Mouse (Mus musculus) midbrain, embryonic 15.5 days (tissue): Measurements from ENCODE around the gene Tmem216. TPM values are rescaled to one million over a fixed set of nuclear protein-coding genes. Genes with fewer than 3 reads are reported as not detected.

Experiments used
- ATAC-seq: fragments of 200-750 bp; cut with Nextera tagmentation; replicated peaks from 2 replicates; pipeline ENCODE4 v1.8.0; 2017; ENCODE audit warnings: moderate TSS enrichment
- H3K27ac ChIP-seq: fragments of 300-500 bp; sonication (generic); 2 replicates; pipeline ENCODE4 v1.5.1; 2015; ENCODE audit warnings: mild to moderate bottlenecking, inconsistent platforms
- H3K27me3 ChIP-seq: fragments of 300-500 bp; sonication (generic); replicated peaks from 2 replicates; pipeline ENCODE4 v1.6.1; 2015; ENCODE audit warnings: inconsistent platforms
- H3K36me3 ChIP-seq: fragments of 300-500 bp; sonication (generic); replicated peaks from 2 replicates; pipeline ENCODE4 v1.6.1; 2015; ENCODE audit warnings: inconsistent platforms
- H3K4me1 ChIP-seq: fragments of 300-500 bp; sonication (generic); 2 replicates; pipeline ENCODE4 v1.6.1; 2015; ENCODE audit warnings: inconsistent platforms
- H3K4me2 ChIP-seq: fragments of 300-500 bp; sonication (generic); 2 replicates; pipeline ENCODE4 v1.6.1; 2015; ENCODE audit warnings: inconsistent platforms, mild to moderate bottlenecking, moderate library complexity
- H3K4me3 ChIP-seq: fragments of 300-500 bp; sonication (generic); 2 replicates; pipeline ENCODE4 v1.5.1; 2015; ENCODE audit warnings: mild to moderate bottlenecking, inconsistent platforms
- H3K9ac ChIP-seq: fragments of 300-500 bp; sonication (generic); 2 replicates; pipeline ENCODE4 v1.6.1; 2015; ENCODE audit warnings: mild to moderate bottlenecking, inconsistent platforms
- H3K9me3 ChIP-seq: fragments of 300-500 bp; sonication (generic); 2 replicates; pipeline ENCODE4 v1.6.1; 2016; ENCODE audit warnings: inconsistent platforms
- WGBS: fragments of 180-500 bp; shearing (Covaris S2); methylation state at CpG from one replicate; pipeline ENCODE4 v1.1.7; 2015; ENCODE audit warnings: mixed read lengths; 5-methylcytosine and 5-hydroxymethylcytosine counted together
- polyA plus RNA-seq: library from polyadenylated mRNA; unstranded; fragments of >200 nt; fragmentation: Nextera tagmentation; extraction: Ambion mirVana; gene quantifications from 2 replicates; pipeline ENCODE4 v1.2.1, GENCODE M21; 2015

Tmem216 gene
- 50.1 and 51.1 TPM in 2 replicates for polyA plus RNA-seq

GRCm38 (mm10) chr19:10555624-10556510, at the start of gene Tmem216:
Gene Tmem216, minus strand, starts transcription at chr19:10556238.
- no peaks in the 10 kb centered on the region for H3K9me3 ChIP-seq
- peak within 1 kb of the TSS; percentile 65 for H3K9ac ChIP-seq
- WGBS, result under 1% methylated on average over 43 of the region's 43 CpGs
- peaks cover 16% of the 10 kb centered on the region for H3K36me3 ChIP-seq
- H3K4me3 ChIP-seq, result peak within 1 kb of the TSS; percentile 65
- H3K4me1 ChIP-seq, result peaks cover 25% of the 10 kb centered on the region
- H3K27ac ChIP-seq, result peak within 1 kb of the TSS; percentile 89
- no peaks in the 10 kb centered on the region for H3K27me3 ChIP-seq
- peak; percentile 99 for ATAC-seq
- H3K4me2 ChIP-seq, result peak within 1 kb of the TSS; percentile 70

- Histone ChIP-seq H3K4me3 (peak within 1 kb of the TSS; percentile 87), H3K4me1 (peaks cover 44% of the 10 kb centered on the region), H3K36me3 (peaks cover 29% of the 10 kb centered on the region), H3K27ac (peak within 1 kb of the TSS; percentile 95), H3K9ac (peak within 1 kb of the TSS; percentile 88), H3K4me2 (peak within 1 kb of the TSS; percentile 67), H3K27me3 (no peaks in the 10 kb centered on the region), H3K9me3 (no peaks in the 10 kb centered on the region)
- WGBS, result under 1% methylated on average over 49 of the region's 49 CpGs
- peak; percentile 96 for ATAC-seq
Observed at GRCm38 (mm10) chr19:10605293-10605900, 49.4 kb upstream of the Tmem216 start, which contains the start of the genes Ddb1 and Tkfc. Gene Ddb1, plus strand, starts transcription at chr19:10605327. Gene Tkfc, minus strand, starts transcription at chr19:10605654.

GRCm38 (mm10) chr19:10604534-10604933, 48.5 kb upstream of the Tmem216 start:
- H3K4me3 ChIP-seq, result peak overlapping the region; percentile 87

DNA sequence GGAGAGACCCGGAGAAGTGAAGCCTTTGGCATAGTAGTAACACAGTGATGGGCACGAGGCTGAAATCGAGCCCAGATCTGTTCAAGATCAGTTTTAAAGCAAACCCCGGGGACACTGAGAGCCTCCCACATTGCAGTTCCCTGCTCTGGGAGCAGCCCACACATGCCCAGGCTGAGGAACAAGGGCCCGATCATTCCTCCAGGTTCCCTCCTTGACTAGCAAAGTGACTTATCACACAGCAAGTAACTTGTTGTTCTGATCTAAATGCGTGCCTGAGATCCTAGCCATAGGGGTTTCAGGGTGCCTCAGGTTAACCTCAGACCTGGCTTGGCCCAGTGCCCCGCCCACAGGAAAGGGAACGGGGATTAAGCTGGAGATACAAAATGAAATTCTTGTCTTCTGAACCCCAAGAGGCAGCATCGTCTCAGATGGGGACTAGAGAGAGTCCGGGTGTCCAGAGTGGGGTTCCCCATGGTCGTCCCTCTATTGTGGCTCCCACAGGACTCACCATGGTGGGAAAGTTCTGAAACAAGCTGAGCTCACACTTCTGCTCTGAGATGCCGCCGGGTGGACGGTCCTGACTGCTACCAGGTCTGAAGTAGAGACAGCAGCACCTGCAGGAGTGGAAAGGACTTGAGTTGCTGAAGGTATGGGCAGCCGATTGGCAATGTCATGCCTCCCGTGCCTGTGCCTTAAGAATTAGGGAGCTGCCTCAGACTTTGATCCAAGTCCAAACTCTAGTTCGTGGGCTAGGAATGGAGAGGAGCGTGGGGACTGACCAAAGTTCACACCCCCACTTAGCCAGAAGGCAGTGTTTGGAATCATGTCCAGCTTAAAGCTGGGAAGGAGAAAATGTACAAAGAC, 47.9 kb upstream of the Tmem216 start:
- Histone ChIP-seq H3K4me2 (no peak overlapping the region; the same call in 1 of the 2 replicates), H3K27me3 (no peaks in the 10 kb centered on the region), H3K9me3 (no peaks in the 10 kb centered on the region), H3K4me3 (no peak overlapping the region), H3K4me1 (peaks cover 44% of the 10 kb centered on the region), H3K36me3 (peaks cover 15% of the 10 kb centered on the region), H3K27ac (no peak overlapping the region; the same call in 1 of the 2 replicates), H3K9ac (no peak overlapping the region)
- 86% methylated on average over 18 of the region's 18 CpGs for WGBS
- no peak for ATAC-seq

More at GRCm38 (mm10) chr19:10604534-10604933, 48.5 kb upstream of the Tmem216 start:
- WGBS, result 60% methylated on average over 3 of the region's 3 CpGs
- H3K9ac ChIP-seq, result peak overlapping the region; percentile 88
- peaks cover 20% of the 10 kb centered on the region for H3K36me3 ChIP-seq
- no peaks in the 10 kb centered on the region for H3K9me3 ChIP-seq
- peak overlapping the region; percentile 67 for H3K4me2 ChIP-seq
- H3K27me3 ChIP-seq, result no peaks in the 10 kb centered on the region
- H3K4me1 ChIP-seq, result peaks cover 44% of the 10 kb centered on the region
- ATAC-seq, result no peak
- H3K27ac ChIP-seq, result peak overlapping the region; percentile 95

GRCm38 (mm10) chr19:10602787-10603186, 46.7 kb upstream of the Tmem216 start:
- no peaks in the 10 kb centered on the region for H3K27me3 ChIP-seq
- H3K4me3 ChIP-seq, result peak overlapping the region; percentile 31
- H3K36me3 ChIP-seq, result peaks cover 4% of the 10 kb centered on the region
- ATAC-seq, result peak; percentile 64
- peak overlapping the region; percentile 91 for H3K27ac ChIP-seq
- under 1% methylated on average over 9 of the region's 9 CpGs for WGBS
- no peaks in the 10 kb centered on the region for H3K9me3 ChIP-seq
- H3K4me2 ChIP-seq, result peak overlapping the region; percentile 59
- peak overlapping the region; percentile 54 for H3K9ac ChIP-seq
- H3K4me1 ChIP-seq, result peaks cover 44% of the 10 kb centered on the region

GRCm38 (mm10) chr19:10602247-10602769, 46.3 kb upstream of the Tmem216 start:
- Histone ChIP-seq H3K27ac (peak overlapping the region; percentile 91), H3K9ac (peak overlapping the region; percentile 54), H3K36me3 (0 out of 2 replicates have a peak, but pooled peaks cover 2% of the 10 kb centered on the region), H3K4me3 (peak overlapping the region; percentile 31), H3K4me2 (peak overlapping the region; percentile 59), H3K9me3 (no peaks in the 10 kb centered on the region), H3K4me1 (peaks cover 40% of the 10 kb centered on the region), H3K27me3 (no peaks in the 10 kb centered on the region)
- peak; percentile 13; the same call in 1 of the 2 replicates for ATAC-seq
- WGBS, result 2% methylated on average over 6 of the region's 6 CpGs

DNA sequence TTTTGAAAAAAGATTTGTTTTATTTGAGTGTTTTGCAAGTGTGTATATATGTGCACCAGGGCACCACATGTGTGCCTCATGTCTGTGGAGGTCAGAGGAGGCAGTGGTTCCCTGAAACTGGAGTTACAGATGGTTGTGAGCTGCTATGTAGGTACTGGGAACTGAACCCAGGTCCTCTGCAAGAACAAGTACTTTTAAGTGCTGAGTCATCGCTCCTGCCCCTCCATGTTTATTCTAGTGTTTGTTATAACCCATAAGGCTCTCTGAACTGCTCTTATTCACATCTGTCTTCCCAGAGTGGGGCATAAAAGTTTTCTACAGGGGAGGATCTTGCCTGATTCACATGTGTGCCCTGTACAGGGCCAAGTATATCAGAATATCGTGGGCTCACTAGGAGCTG, 43.6 kb upstream of the Tmem216 start:
- Histone ChIP-seq H3K9ac (no peak overlapping the region), H3K36me3 (0 out of 2 replicates have a peak, but pooled peaks cover under 1% of the 10 kb centered on the region), H3K4me3 (no peak overlapping the region), H3K9me3 (no peaks in the 10 kb centered on the region), H3K4me1 (peaks cover 25% of the 10 kb centered on the region), H3K27me3 (no peaks in the 10 kb centered on the region), H3K4me2 (no peak overlapping the region), H3K27ac (no peak overlapping the region)
- WGBS, result 94% methylated on average over 2 of the region's 2 CpGs
- ATAC-seq, result no peak

DNA sequence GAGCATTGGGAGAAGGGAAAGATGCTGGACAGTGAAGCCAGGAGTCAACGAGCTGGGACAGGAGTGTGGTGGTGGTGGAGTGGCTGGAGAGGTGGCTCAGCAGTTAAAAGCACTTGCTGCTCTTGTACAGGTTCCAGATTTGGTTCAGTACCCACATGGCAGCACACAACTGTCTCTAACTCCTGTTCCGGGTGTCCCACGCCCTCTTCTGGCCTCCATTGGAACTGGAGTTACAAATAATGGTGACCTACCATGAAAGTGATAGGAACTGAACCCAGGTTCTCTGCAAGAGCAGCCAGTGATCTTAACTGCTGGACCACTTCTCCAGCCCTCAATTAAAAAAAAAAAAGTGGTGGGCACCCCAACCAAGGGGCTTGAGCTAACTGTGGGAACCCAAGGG, 42.1 kb upstream of the Tmem216 start:
- peaks cover 10% of the 10 kb centered on the region for H3K4me1 ChIP-seq
- 49% methylated on average over 3 of the region's 3 CpGs for WGBS
- H3K4me3 ChIP-seq, result no peak overlapping the region

DNA sequence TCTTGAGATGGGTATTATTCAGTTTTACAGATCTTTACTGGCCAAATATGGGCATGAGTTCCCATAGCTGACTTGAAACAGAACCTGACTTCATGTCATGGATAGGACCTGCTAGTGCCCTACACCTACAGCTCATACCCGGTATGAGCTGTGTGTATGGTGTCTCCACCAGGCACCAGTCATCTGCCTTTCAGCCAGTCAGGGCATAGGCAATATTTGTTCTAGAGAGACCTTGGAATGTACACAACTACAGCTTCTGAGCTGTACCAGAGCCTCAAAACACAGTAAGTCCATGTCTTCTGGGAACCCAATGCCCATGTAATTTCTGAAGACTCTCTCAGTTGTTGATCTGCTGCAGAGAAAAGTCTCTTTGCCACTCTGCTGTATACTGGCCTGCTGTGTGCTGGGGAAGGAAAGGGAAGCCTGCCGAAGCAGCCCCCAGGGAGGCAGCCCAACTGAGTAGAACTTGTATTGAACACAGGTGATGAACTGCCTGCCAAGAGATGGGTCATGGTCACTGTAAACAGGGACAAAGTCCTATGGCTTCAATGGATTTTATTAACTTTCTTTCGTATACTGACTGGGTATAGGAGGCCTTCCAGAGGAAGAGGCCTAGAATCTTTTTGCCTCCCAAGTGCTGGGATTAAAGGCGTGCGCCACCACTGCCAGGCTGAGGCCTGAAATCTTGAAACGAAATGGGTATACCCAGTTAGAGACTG, 35.8 kb upstream of the Tmem216 start:
- Histone ChIP-seq H3K27ac (no peak overlapping the region), H3K4me1 (no peaks in the 10 kb centered on the region), H3K27me3 (no peaks in the 10 kb centered on the region), H3K9me3 (no peaks in the 10 kb centered on the region), H3K9ac (no peak overlapping the region), H3K4me3 (no peak overlapping the region), H3K4me2 (no peak overlapping the region), H3K36me3 (peaks cover 14% of the 10 kb centered on the region; the same call in 1 of the 2 replicates)
- ATAC-seq, result no peak
- 93% methylated on average over 6 of the region's 6 CpGs for WGBS

More for the DNA sequence above, 42.1 kb upstream of the Tmem216 start:
- H3K9ac ChIP-seq, result no peak overlapping the region
- no peaks in the 10 kb centered on the region for H3K9me3 ChIP-seq
- H3K36me3 ChIP-seq, result 0 out of 2 replicates have a peak, but pooled peaks cover 6% of the 10 kb centered on the region
- ATAC-seq, result no peak
- H3K4me2 ChIP-seq, result no peak overlapping the region
- H3K27ac ChIP-seq, result no peak overlapping the region
- H3K27me3 ChIP-seq, result no peaks in the 10 kb centered on the region

GRCm38 (mm10) chr19:10590301-10590700, 34.3 kb upstream of the Tmem216 start:
- no peak for ATAC-seq
- no peak overlapping the region for H3K9ac ChIP-seq
- WGBS, result 79% methylated on average over 3 of the region's 3 CpGs
- no peaks in the 10 kb centered on the region for H3K27me3 ChIP-seq
- peaks cover 14% of the 10 kb centered on the region; the same call in 1 of the 2 replicates for H3K36me3 ChIP-seq
- no peaks in the 10 kb centered on the region for H3K4me1 ChIP-seq
- no peak overlapping the region for H3K4me3 ChIP-seq
- H3K27ac ChIP-seq, result no peak overlapping the region
- no peak overlapping the region for H3K4me2 ChIP-seq
- no peaks in the 10 kb centered on the region for H3K9me3 ChIP-seq
